Mouse (Mus musculus) right cerebral cortex, postnatal 14 days (tissue): ENCODE measurements around the gene Plcg1.

Source experiments
- DNase-seq: peaks from one replicate; pipeline ENCODE4 v3.0.0; 2022

Gene Plcg1

GRCm38 (mm10) chr2:160771325-160772276, 40.5 kb downstream of the Plcg1 start:
- no peak for DNase-seq

GRCm38 (mm10) chr2:160778034-160778433, 46.9 kb downstream of the Plcg1 start:
- no peak for DNase-seq

- no peak for DNase-seq
These were observed 49.2 kb downstream of the Plcg1 start for GRCm38 (mm10) chr2:160780154-160780833.

- no peak for DNase-seq
These were observed 49.7 kb downstream of the Plcg1 start for GRCm38 (mm10) chr2:160780834-160781219.

- DNase-seq: no peak
These were observed 55.2 kb downstream of the Plcg1 start for GRCm38 (mm10) chr2:160786333-160786732.

- no peak for DNase-seq
These were observed 57.9 kb downstream of the Plcg1 start for GRCm38 (mm10) chr2:160789046-160789445.

- no peak for DNase-seq
These were observed 58.6 kb downstream of the Plcg1 start for GRCm38 (mm10) chr2:160789741-160790140.

GRCm38 (mm10) chr2:160793117-160793516, 62.0 kb downstream of the Plcg1 start:
- no peak for DNase-seq

GRCm38 (mm10) chr2:160796973-160797372, 65.9 kb downstream of the Plcg1 start:
- peak; percentile 53 for DNase-seq

- DNase-seq: no peak
These were observed 67.1 kb downstream of the Plcg1 start for GRCm38 (mm10) chr2:160798206-160798605.

GRCm38 (mm10) chr2:160800967-160801366, 69.9 kb downstream of the Plcg1 start:
- DNase-seq: no peak

- DNase-seq: no peak
These were observed 71.2 kb downstream of the Plcg1 start for GRCm38 (mm10) chr2:160802326-160802725.

GRCm38 (mm10) chr2:160804794-160805527, 73.9 kb downstream of the Plcg1 start:
- no peak for DNase-seq

- DNase-seq: peak; percentile 21
These were observed 75.0 kb downstream of the Plcg1 start for GRCm38 (mm10) chr2:160806091-160806521.

- no peak for DNase-seq
These were observed 79.3 kb downstream of the Plcg1 start for GRCm38 (mm10) chr2:160810376-160810775.

- DNase-seq: no peak
These were observed 79.7 kb downstream of the Plcg1 start for GRCm38 (mm10) chr2:160810802-160811201.
